Mouse (Mus musculus): Measurements from ENCODE around the gene Klk1b3.
"Not testable (repeated sequence)": the region's sequence is repeated elsewhere in the genome, so short reads cannot be mapped to it uniquely, and the experiment has no call there.

The Klk1b3 gene

GRCm38 (mm10) chr7:44197891-44198290, at the start of gene Klk1b3:
Gene Klk1b3, plus strand, starts transcription at chr7:44198191.
- DNase-seq (ENCODE audit: low spot score) = no peak

- DNase-seq (ENCODE audit: low spot score) = no peak
These were observed 18.5 kb upstream of the Klk1b3 start for GRCm38 (mm10) chr7:44179299-44180045.

GRCm38 (mm10) chr7:44186516-44186915, 11.5 kb upstream of the Klk1b3 start:
- not testable (repeated sequence) for DNase-seq (ENCODE audit: low spot score)

- DNase-seq (ENCODE audit: low spot score) = not testable (repeated sequence)
These were observed 10.1 kb upstream of the Klk1b3 start, which contains the start of gene Klk1b24 for GRCm38 (mm10) chr7:44187936-44188335. Gene Klk1b24, plus strand, starts transcription at chr7:44188236.

GRCm38 (mm10) chr7:44193466-44193865, 4.5 kb upstream of the Klk1b3 start:
- not testable (repeated sequence) for DNase-seq (ENCODE audit: low spot score)

GRCm38 (mm10) chr7:44207135-44207534, 9.1 kb downstream of the Klk1b3 start, which contains the start of gene Klk1b4:
Gene Klk1b4, plus strand, starts transcription at chr7:44207435.
- DNase-seq (ENCODE audit: low spot score) = not testable (repeated sequence)

GRCm38 (mm10) chr7:44208307-44208706, 10.3 kb downstream of the Klk1b3 start:
- DNase-seq (ENCODE audit: low spot score) = no peak

GRCm38 (mm10) chr7:44215645-44216044, 17.7 kb downstream of the Klk1b3 start, which contains the start of gene Klk1b5:
Gene Klk1b5, plus strand, starts transcription at chr7:44215945.
- no peak for DNase-seq (ENCODE audit: low spot score)

GRCm38 (mm10) chr7:44221601-44222000, 23.6 kb downstream of the Klk1b3 start:
- DNase-seq (ENCODE audit: low spot score) = not testable (repeated sequence)

GRCm38 (mm10) chr7:44222335-44222734, 24.3 kb downstream of the Klk1b3 start:
- not testable (repeated sequence) for DNase-seq (ENCODE audit: low spot score)

GRCm38 (mm10) chr7:44225076-44225475, 27.1 kb downstream of the Klk1b3 start, which contains the start of gene Klk1:
Gene Klk1, plus strand, starts transcription at chr7:44225360.
- no peak for DNase-seq (ENCODE audit: low spot score)

GRCm38 (mm10) chr7:44235909-44236308, 37.9 kb downstream of the Klk1b3 start, which contains the start of gene Gm36864:
Gene Gm36864, plus strand, starts transcription at chr7:44236177.
- DNase-seq (ENCODE audit: low spot score) = no peak

GRCm38 (mm10) chr7:44239913-44240312, 41.9 kb downstream of the Klk1b3 start:
- DNase-seq (ENCODE audit: low spot score) = no peak

- no peak for DNase-seq (ENCODE audit: low spot score)
These were observed 42.7 kb downstream of the Klk1b3 start for GRCm38 (mm10) chr7:44240712-44241111.

GRCm38 (mm10) chr7:44241163-44241562, 43.2 kb downstream of the Klk1b3 start:
- no peak for DNase-seq (ENCODE audit: low spot score)

- no peak for DNase-seq (ENCODE audit: low spot score)
These were observed 46.1 kb downstream of the Klk1b3 start for GRCm38 (mm10) chr7:44244080-44244479.

- peak; percentile 88 for DNase-seq (ENCODE audit: low spot score)
These were observed 48.3 kb downstream of the Klk1b3 start, which contains the start of the genes 1700028J19Rik and 2410002F23Rik for GRCm38 (mm10) chr7:44246055-44246983. Gene 1700028J19Rik, minus strand, starts transcription at chr7:44246695. Gene 2410002F23Rik, plus strand, starts transcription at chr7:44246722.

GRCm38 (mm10) chr7:44246984-44247470, 49.0 kb downstream of the Klk1b3 start:
- no peak for DNase-seq (ENCODE audit: low spot score)

- DNase-seq (ENCODE audit: low spot score) = no peak
These were observed 50.0 kb downstream of the Klk1b3 start for GRCm38 (mm10) chr7:44247971-44248370.

GRCm38 (mm10) chr7:44249248-44249647, 51.3 kb downstream of the Klk1b3 start:
- DNase-seq (ENCODE audit: low spot score) = no peak

GRCm38 (mm10) chr7:44250732-44251275, 52.8 kb downstream of the Klk1b3 start:
- DNase-seq (ENCODE audit: low spot score) = not testable (repeated sequence)

All from layer of hippocampus, adult 9-10 months (tissue).